Mouse (Mus musculus): ENCODE data around the gene Fars2. TPM values are rescaled to one million over a fixed set of nuclear protein-coding genes. Genes with fewer than 3 reads are reported as not detected.
A peak's percentile ranks its signal among the peaks of the same experiment; 100 is the strongest.
"Not testable (repeated sequence)": the region's sequence is repeated elsewhere in the genome, so short reads cannot be mapped to it uniquely, and the experiment has no call there.

The Fars2 gene
- polyA plus RNA-seq, 1 experiment from 2014 or later = 46.3 TPM

GRCm38 (mm10) chr13:36324624-36325023 is 207.4 kb downstream of the Fars2 start:
- H3K9ac ChIP-seq = no peak overlapping the region
- no peak overlapping the region for H3K4me3 ChIP-seq
- no peaks in the 10 kb centered on the region for H3K36me3 ChIP-seq
- ATAC-seq (ENCODE audit: insufficient number of reproducible peaks, low FRiP score) = no peak
- WGBS = 68% methylated on average over 2 of the region's 2 CpGs
- no peaks in the 10 kb centered on the region for H3K9me3 ChIP-seq (replicated peaks)
- no peak overlapping the region for H3K27ac ChIP-seq (ENCODE audit: poor library complexity, severe bottlenecking)
- H3K4me1 ChIP-seq (replicated peaks) = no peaks in the 10 kb centered on the region
- no peak overlapping the region for H3K4me2 ChIP-seq
- H3K27me3 ChIP-seq (replicated peaks) = no peaks in the 10 kb centered on the region

- Histone ChIP-seq H3K4me3 (no peak overlapping the region), H3K4me2 (no peak overlapping the region), H3K9ac (no peak overlapping the region), H3K9me3 (replicated peaks) (no peaks in the 10 kb centered on the region), H3K36me3 (no peaks in the 10 kb centered on the region), H3K4me1 (replicated peaks) (no peaks in the 10 kb centered on the region), H3K27me3 (replicated peaks) (no peaks in the 10 kb centered on the region), H3K27ac (ENCODE audit: poor library complexity, severe bottlenecking) (no peak overlapping the region)
- WGBS = 73% methylated on average over 3 of the region's 3 CpGs
- no peak for ATAC-seq (ENCODE audit: insufficient number of reproducible peaks, low FRiP score)
Observed at GRCm38 (mm10) chr13:36326539-36326938, 209.3 kb downstream of the Fars2 start.

GRCm38 (mm10) chr13:36329871-36330270 is 212.7 kb downstream of the Fars2 start:
- ATAC-seq (ENCODE audit: insufficient number of reproducible peaks, low FRiP score) = no peak
- no peaks in the 10 kb centered on the region for H3K27me3 ChIP-seq (replicated peaks)
- no peaks in the 10 kb centered on the region for H3K36me3 ChIP-seq
- no peaks in the 10 kb centered on the region for H3K4me1 ChIP-seq (replicated peaks)
- H3K4me2 ChIP-seq = no peak overlapping the region
- no peak overlapping the region for H3K9ac ChIP-seq
- H3K4me3 ChIP-seq = no peak overlapping the region
- H3K9me3 ChIP-seq (replicated peaks) = no peaks in the 10 kb centered on the region
- no peak overlapping the region for H3K27ac ChIP-seq (ENCODE audit: poor library complexity, severe bottlenecking)
- WGBS = 58% methylated on average over 2 of the region's 2 CpGs

GRCm38 (mm10) chr13:36330542-36330941 is 213.3 kb downstream of the Fars2 start:
- Histone ChIP-seq H3K4me2 (no peak overlapping the region), H3K9me3 (replicated peaks) (no peaks in the 10 kb centered on the region), H3K4me1 (replicated peaks) (no peaks in the 10 kb centered on the region), H3K27me3 (replicated peaks) (no peaks in the 10 kb centered on the region), H3K27ac (ENCODE audit: poor library complexity, severe bottlenecking) (no peak overlapping the region), H3K36me3 (no peaks in the 10 kb centered on the region), H3K4me3 (no peak overlapping the region), H3K9ac (no peak overlapping the region)
- ATAC-seq (ENCODE audit: insufficient number of reproducible peaks, low FRiP score) = no peak
- WGBS = 77% methylated on average over 3 of the region's 3 CpGs

- no peaks in the 10 kb centered on the region for H3K36me3 ChIP-seq
- WGBS = 57% methylated on average over 5 of the region's 5 CpGs
- no peaks in the 10 kb centered on the region for H3K27me3 ChIP-seq (replicated peaks)
- H3K4me3 ChIP-seq = no peak overlapping the region
- H3K4me2 ChIP-seq = no peak overlapping the region
- ATAC-seq (ENCODE audit: insufficient number of reproducible peaks, low FRiP score) = no peak
- no peak overlapping the region for H3K27ac ChIP-seq (ENCODE audit: poor library complexity, severe bottlenecking)
- no peak overlapping the region for H3K9ac ChIP-seq
- no peaks in the 10 kb centered on the region for H3K9me3 ChIP-seq (replicated peaks)
- no peaks in the 10 kb centered on the region for H3K4me1 ChIP-seq (replicated peaks)
Observed at GRCm38 (mm10) chr13:36334748-36335147, 217.5 kb downstream of the Fars2 start.

- peaks cover 7% of the 10 kb centered on the region; the same call in 1 of the 2 replicates for H3K4me1 ChIP-seq (replicated peaks)
- no peaks in the 10 kb centered on the region for H3K27me3 ChIP-seq (replicated peaks)
- no peak for ATAC-seq (ENCODE audit: insufficient number of reproducible peaks, low FRiP score)
- no peaks in the 10 kb centered on the region for H3K9me3 ChIP-seq (replicated peaks)
- H3K4me2 ChIP-seq = peak overlapping the region; percentile 40
- 39% methylated on average over 11 of the region's 11 CpGs for whole genome bisulfite sequencing
- H3K27ac ChIP-seq (ENCODE audit: poor library complexity, severe bottlenecking) = no peak overlapping the region
- H3K36me3 ChIP-seq = no peaks in the 10 kb centered on the region
- H3K9ac ChIP-seq = no peak overlapping the region
- H3K4me3 ChIP-seq = no peak overlapping the region
Observed at GRCm38 (mm10) chr13:36351529-36351928, 234.3 kb downstream of the Fars2 start.

GRCm38 (mm10) chr13:36357469-36357868 is 240.3 kb downstream of the Fars2 start:
- Histone ChIP-seq H3K27ac (ENCODE audit: poor library complexity, severe bottlenecking) (no peak overlapping the region), H3K4me3 (no peak overlapping the region), H3K36me3 (no peaks in the 10 kb centered on the region), H3K4me2 (no peak overlapping the region), H3K4me1 (replicated peaks) (no peaks in the 10 kb centered on the region), H3K9me3 (replicated peaks) (no peaks in the 10 kb centered on the region), H3K9ac (no peak overlapping the region), H3K27me3 (replicated peaks) (no peaks in the 10 kb centered on the region)
- WGBS = 41% methylated on average over 4 of the region's 4 CpGs
- no peak for ATAC-seq (ENCODE audit: insufficient number of reproducible peaks, low FRiP score)

GRCm38 (mm10) chr13:36361419-36361818 is 244.2 kb downstream of the Fars2 start:
- ATAC-seq (ENCODE audit: insufficient number of reproducible peaks, low FRiP score) = no peak
- Histone ChIP-seq H3K9ac (no peak overlapping the region), H3K4me2 (no peak overlapping the region), H3K9me3 (replicated peaks) (no peaks in the 10 kb centered on the region), H3K36me3 (no peaks in the 10 kb centered on the region), H3K4me1 (replicated peaks) (0 out of 2 replicates have a peak, but pooled peaks cover 4% of the 10 kb centered on the region), H3K27me3 (replicated peaks) (no peaks in the 10 kb centered on the region), H3K27ac (ENCODE audit: poor library complexity, severe bottlenecking) (no peak overlapping the region), H3K4me3 (no peak overlapping the region)
- 68% methylated on average over 3 of the region's 3 CpGs for WGBS

GRCm38 (mm10) chr13:36365719-36366118 is 248.5 kb downstream of the Fars2 start:
- not testable (repeated sequence) for H3K9me3 ChIP-seq (replicated peaks); H3K27me3 ChIP-seq (replicated peaks); H3K4me2 ChIP-seq; H3K9ac ChIP-seq; ATAC-seq (ENCODE audit: insufficient number of reproducible peaks, low FRiP score); H3K27ac ChIP-seq (ENCODE audit: poor library complexity, severe bottlenecking); H3K4me3 ChIP-seq; H3K36me3 ChIP-seq; H3K4me1 ChIP-seq (replicated peaks)
- WGBS = 96% methylated on average over 5 of the region's 5 CpGs

GRCm38 (mm10) chr13:36366304-36366703 is 249.1 kb downstream of the Fars2 start:
- H3K9ac ChIP-seq = no peak overlapping the region
- H3K36me3 ChIP-seq = no peaks in the 10 kb centered on the region
- H3K4me2 ChIP-seq = no peak overlapping the region
- ATAC-seq (ENCODE audit: insufficient number of reproducible peaks, low FRiP score) = no peak
- no peak overlapping the region for H3K27ac ChIP-seq (ENCODE audit: poor library complexity, severe bottlenecking)
- no peaks in the 10 kb centered on the region for H3K9me3 ChIP-seq (replicated peaks)
- WGBS = 87% methylated on average over 6 of the region's 6 CpGs
- no peaks in the 10 kb centered on the region for H3K27me3 ChIP-seq (replicated peaks)
- peaks cover 4% of the 10 kb centered on the region; the same call in 1 of the 2 replicates for H3K4me1 ChIP-seq (replicated peaks)
- no peak overlapping the region for H3K4me3 ChIP-seq

GRCm38 (mm10) chr13:36367712-36368491 is 250.7 kb downstream of the Fars2 start:
- Histone ChIP-seq H3K4me3 (no peak overlapping the region), H3K4me1 (replicated peaks) (peaks cover 4% of the 10 kb centered on the region; the same call in 1 of the 2 replicates), H3K9me3 (replicated peaks) (no peaks in the 10 kb centered on the region), H3K4me2 (no peak overlapping the region), H3K9ac (no peak overlapping the region), H3K36me3 (no peaks in the 10 kb centered on the region), H3K27me3 (replicated peaks) (no peaks in the 10 kb centered on the region), H3K27ac (ENCODE audit: poor library complexity, severe bottlenecking) (no peak overlapping the region)
- ATAC-seq (ENCODE audit: insufficient number of reproducible peaks, low FRiP score) = no peak

- H3K36me3 ChIP-seq = no peaks in the 10 kb centered on the region
- H3K4me1 ChIP-seq (replicated peaks) = no peaks in the 10 kb centered on the region; the same call in 1 of the 2 replicates
- no peak overlapping the region for H3K4me2 ChIP-seq
- no peak overlapping the region for H3K27ac ChIP-seq (ENCODE audit: poor library complexity, severe bottlenecking)
- H3K9ac ChIP-seq = no peak overlapping the region
- H3K27me3 ChIP-seq (replicated peaks) = no peaks in the 10 kb centered on the region
- no peak for ATAC-seq (ENCODE audit: insufficient number of reproducible peaks, low FRiP score)
- H3K9me3 ChIP-seq (replicated peaks) = no peaks in the 10 kb centered on the region
- no peak overlapping the region for H3K4me3 ChIP-seq
- 76% methylated on average over 3 of the region's 3 CpGs for WGBS
Observed at GRCm38 (mm10) chr13:36368799-36369198, 251.6 kb downstream of the Fars2 start.

Data from heart, embryonic 12.5 days (tissue).